In genomic region chr9:78293683-78294082, GRCm38 (mm10) we compare ENCODE assay signal across 20 mouse cellular contexts. TPM values are rescaled to one million over a fixed set of nuclear protein-coding genes. Genes with fewer than 3 reads are reported as not detected.
"Had no signal": no experiment of that assay in that cellular context is flagged by ENCODE, and none has a peak within 500 bp of the region (broad histone marks: within the 10 kb centered on the region; RNA-seq: fewer than 3 reads in every experiment).

No protein-coding gene starts in this region.

RNA-seq across cellular contexts. Expression of gene Gm10639, which starts 4.0 kb away (rescaled TPM):
- polyA plus RNA-seq: frontal cortex, adult 2 months; heart, embryonic 10.5 days; heart, embryonic 12.5 days; heart, embryonic 14.5 days; heart, embryonic 16.5 days; hindbrain, embryonic 10.5 days; hindbrain, embryonic 12.5 days; hindbrain, embryonic 14.5 days; hindbrain, embryonic 16.5 days; inflammation-experienced regulatory T-cells, adult 6 months; limb, embryonic 11.5 days; limb, embryonic 13.5 days; liver, adult 2 months; liver, embryonic 12.5 days; liver, embryonic 14.5 days; liver, embryonic 16.5 days had no signal

RNA-seq across cellular contexts. Expression of gene Omt2a, which starts 20.9 kb away (rescaled TPM):
- polyA plus RNA-seq: frontal cortex, adult 2 months; heart, embryonic 10.5 days; heart, embryonic 12.5 days; heart, embryonic 14.5 days; heart, embryonic 16.5 days; hindbrain, embryonic 10.5 days; hindbrain, embryonic 12.5 days; hindbrain, embryonic 14.5 days; hindbrain, embryonic 16.5 days; inflammation-experienced regulatory T-cells, adult 6 months; intestine, embryonic 15.5 days; intestine, postnatal 0 days; large intestine, adult 2 months; limb, embryonic 11.5 days; limb, embryonic 13.5 days; limb, embryonic 15.5 days; liver, adult 2 months; liver, embryonic 12.5 days; liver, embryonic 14.5 days; liver, embryonic 16.5 days had no signal

RNA-seq across cellular contexts. Expression of gene Omt2b, which starts 33.7 kb away (rescaled TPM):
- polyA plus RNA-seq: frontal cortex, adult 2 months; heart, embryonic 10.5 days; heart, embryonic 12.5 days; heart, embryonic 14.5 days; heart, embryonic 16.5 days; hindbrain, embryonic 10.5 days; hindbrain, embryonic 12.5 days; hindbrain, embryonic 14.5 days; hindbrain, embryonic 16.5 days; inflammation-experienced regulatory T-cells, adult 6 months; intestine, embryonic 15.5 days; intestine, postnatal 0 days; large intestine, adult 2 months; limb, embryonic 11.5 days; limb, embryonic 13.5 days; limb, embryonic 15.5 days; liver, adult 2 months; liver, embryonic 12.5 days; liver, embryonic 14.5 days; liver, embryonic 16.5 days had no signal

RNA-seq across cellular contexts. Expression of gene Gm3776, which starts 36.8 kb away (rescaled TPM):
- polyA plus RNA-seq: frontal cortex, adult 2 months; heart, embryonic 10.5 days; heart, embryonic 12.5 days; heart, embryonic 14.5 days; heart, embryonic 16.5 days; hindbrain, embryonic 10.5 days; hindbrain, embryonic 12.5 days; hindbrain, embryonic 14.5 days; hindbrain, embryonic 16.5 days; inflammation-experienced regulatory T-cells, adult 6 months; limb, embryonic 11.5 days; limb, embryonic 13.5 days; liver, embryonic 12.5 days; liver, embryonic 14.5 days had no signal
